Mouse (Mus musculus) inflammation-experienced regulatory T-cells, adult 6 months (primary cell): ENCODE measurements around the gene Cldnd1. TPM values are rescaled to one million over a fixed set of nuclear protein-coding genes. Genes with fewer than 3 reads are reported as not detected.
A peak's percentile ranks its signal among the peaks of the same experiment; 100 is the strongest.

Experiments
- ATAC-seq: one replicate; pipeline ENCODE4 v1.8.0; 2017
- polyA plus RNA-seq, 3 experiments: library from polyadenylated mRNA; unstranded; fragments of 100-300 nt; shearing (Covaris generic); gene quantifications; one replicate each; pipeline ENCODE4 v1.2.1; 2017

Gene Cldnd1
- polyA plus RNA-seq = 100 to 1,000 TPM; 231 to 337 (median 232) TPM

GRCm38 (mm10) chr16:58727477-58728131 lies at the start of gene Cldnd1:
Gene Cldnd1 (plus strand): TSS chr16:58727910.
- peak; percentile 99 for ATAC-seq

DNA sequence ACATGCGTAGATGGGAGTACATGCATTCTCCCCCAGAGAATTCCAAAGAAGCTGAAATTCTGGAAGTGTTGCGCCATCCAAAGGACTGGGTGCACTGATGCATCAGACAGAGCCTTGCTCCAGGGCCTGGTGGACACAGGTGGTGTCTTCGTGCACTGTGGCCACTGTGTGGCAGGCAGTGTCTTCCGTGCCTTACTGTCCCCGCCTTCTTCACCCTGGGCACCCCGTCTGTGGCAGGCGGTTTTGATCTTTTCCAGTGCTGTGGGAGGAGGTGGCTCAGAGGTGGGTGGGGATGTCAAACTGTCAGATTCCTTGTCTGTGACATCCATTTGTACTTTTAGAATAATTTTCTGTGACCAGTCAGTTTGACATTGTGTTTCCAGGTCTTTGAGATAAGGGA lies 49.0 kb upstream of the Cldnd1 start:
- peak; percentile 67 for ATAC-seq

GRCm38 (mm10) chr16:58682046-58682445 lies 45.7 kb upstream of the Cldnd1 start:
- ATAC-seq = no peak

- no peak for ATAC-seq
Observed at GRCm38 (mm10) chr16:58682870-58683269, 44.8 kb upstream of the Cldnd1 start.

DNA sequence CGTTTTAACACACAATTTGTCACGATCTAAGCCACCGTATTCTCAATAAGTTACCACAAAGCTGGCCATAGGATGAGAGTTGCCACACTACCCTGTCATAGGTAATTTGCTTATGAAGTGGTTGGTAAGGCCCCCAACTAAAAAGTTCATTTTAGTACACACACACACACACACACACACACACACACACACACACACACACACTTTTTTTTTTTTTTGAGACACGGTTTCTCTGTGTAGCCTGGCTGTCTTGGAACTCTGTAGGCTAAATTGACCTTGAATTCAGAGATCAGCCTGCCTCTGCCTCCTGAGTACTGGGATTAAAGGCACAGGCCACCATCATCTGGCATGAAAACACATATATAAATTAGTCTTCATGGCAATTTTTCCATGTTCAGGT lies 43.8 kb upstream of the Cldnd1 start:
- ATAC-seq = no peak

DNA sequence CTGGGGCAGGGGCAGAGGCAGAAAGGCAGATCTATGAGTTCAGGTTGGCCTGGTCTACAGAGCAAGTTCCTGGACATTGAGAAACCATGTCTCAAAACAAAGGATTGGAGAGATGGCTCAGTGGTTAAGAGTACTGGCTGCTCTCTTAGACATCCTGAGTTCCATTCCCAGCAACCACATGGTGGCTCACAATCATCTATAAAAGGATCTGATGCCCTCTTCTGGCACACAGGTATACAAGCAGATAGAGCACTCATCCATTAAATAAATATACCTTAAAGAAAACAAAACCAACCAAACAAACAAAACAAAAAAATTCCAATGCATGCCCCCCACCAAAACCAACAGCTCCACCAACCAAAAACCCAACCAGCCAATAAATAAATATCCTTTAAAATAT lies 43.2 kb upstream of the Cldnd1 start:
- peak; percentile 25 for ATAC-seq

GRCm38 (mm10) chr16:58685548-58686537 lies 41.9 kb upstream of the Cldnd1 start:
- peak; percentile 41 for ATAC-seq

DNA sequence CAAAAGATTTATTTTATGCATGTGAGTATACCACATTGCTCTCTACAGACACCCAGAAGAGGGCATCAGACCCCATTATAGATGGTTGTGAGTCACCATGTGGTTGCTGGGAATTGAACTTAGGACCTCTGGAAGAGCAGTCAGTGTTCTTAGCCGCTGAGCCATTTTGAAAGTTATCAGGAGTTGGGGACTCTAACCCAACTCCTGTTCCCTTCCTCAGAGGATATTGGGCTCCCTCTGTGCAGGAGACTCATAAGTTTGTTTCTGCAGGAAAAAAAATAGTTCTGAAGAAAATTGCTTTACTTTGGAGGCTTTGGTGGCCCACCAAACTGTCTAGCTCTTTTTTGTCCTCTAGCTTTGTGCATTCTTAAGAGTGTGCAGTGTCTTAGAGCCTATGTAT lies 39.2 kb upstream of the Cldnd1 start:
- ATAC-seq = no peak

- ATAC-seq = peak; percentile 33
Observed at GRCm38 (mm10) chr16:58689555-58690169, 38.0 kb upstream of the Cldnd1 start.

DNA sequence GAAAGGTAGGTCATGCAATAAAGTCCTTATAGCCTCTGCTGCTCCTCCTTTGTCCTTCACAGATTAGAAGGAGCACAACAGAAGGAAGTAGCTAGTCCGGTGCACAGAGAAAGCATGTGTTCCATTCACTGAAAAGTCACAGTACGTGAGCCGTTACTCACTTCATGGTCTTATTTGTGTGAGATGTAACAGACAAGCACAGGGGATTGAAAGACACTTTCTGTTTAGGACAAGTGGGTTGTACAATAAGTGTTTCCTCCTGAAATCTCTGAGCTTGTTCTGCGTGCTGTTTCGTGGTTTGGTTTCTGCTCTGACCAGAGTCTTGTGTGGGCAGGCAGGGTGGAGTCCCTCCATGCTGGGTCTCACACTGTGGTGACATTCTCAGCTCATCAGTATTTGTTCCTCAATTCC lies 37.4 kb upstream of the Cldnd1 start:
- peak; percentile 44 for ATAC-seq

GRCm38 (mm10) chr16:58694091-58694490 lies 33.6 kb upstream of the Cldnd1 start:
- peak; percentile 31 for ATAC-seq

DNA sequence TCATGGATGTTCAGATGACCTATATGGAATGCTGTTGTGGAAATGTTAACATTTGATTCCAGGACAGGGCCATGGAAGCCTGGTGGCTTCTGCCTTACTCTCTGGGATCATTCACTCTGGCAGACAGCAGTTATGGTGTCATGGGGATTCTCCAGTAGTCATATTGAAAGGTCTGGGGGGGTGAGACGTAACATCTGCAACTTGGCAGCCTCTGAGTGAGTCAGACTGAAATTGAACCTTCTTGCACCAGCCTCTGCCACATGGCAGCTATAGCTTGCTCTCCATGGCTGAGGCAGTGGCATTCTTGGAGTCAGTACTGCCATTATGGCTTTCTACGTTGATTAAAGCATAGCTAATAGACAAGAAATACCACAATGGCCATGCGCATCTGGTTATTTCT lies 30.9 kb upstream of the Cldnd1 start:
- ATAC-seq = peak; percentile 42

DNA sequence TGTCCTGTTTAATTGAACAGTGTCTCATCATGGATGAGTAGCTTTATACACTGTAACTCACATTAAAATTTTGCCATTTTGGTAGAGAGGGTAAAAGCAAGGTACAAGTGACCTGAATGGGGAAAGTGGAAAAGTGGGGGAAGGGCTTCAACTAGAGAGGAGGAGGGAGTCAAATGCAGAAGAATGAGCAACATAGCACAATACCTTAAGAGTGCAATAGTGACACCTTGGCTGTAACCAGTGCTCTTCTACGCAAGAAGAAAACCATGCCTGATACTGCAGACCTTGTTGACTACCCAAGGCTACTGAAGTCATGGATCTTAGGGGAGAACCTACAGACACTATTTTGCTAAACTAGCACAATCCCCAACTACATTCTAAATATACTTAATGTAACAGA lies 30.4 kb upstream of the Cldnd1 start:
- ATAC-seq = no peak

DNA sequence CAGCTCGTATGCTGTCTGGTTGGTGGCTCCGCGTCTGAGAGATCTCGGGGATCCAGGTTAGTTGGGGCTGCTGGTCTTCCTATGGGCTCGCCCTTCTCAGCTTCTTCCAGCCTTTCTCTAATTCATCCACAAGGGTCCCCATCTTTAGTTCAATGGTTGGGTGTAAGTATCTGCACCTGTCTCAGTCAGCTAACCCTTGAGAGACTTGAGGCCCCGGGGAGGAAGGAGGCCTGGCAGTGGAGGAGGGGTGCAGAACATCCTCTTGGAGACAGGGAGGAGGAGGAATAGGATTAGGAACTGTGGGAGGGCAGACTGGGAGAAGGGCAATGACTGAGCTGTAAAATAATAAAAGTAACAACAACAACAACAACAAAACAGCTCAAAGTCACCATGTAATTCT lies 27.5 kb upstream of the Cldnd1 start:
- no peak for ATAC-seq

DNA sequence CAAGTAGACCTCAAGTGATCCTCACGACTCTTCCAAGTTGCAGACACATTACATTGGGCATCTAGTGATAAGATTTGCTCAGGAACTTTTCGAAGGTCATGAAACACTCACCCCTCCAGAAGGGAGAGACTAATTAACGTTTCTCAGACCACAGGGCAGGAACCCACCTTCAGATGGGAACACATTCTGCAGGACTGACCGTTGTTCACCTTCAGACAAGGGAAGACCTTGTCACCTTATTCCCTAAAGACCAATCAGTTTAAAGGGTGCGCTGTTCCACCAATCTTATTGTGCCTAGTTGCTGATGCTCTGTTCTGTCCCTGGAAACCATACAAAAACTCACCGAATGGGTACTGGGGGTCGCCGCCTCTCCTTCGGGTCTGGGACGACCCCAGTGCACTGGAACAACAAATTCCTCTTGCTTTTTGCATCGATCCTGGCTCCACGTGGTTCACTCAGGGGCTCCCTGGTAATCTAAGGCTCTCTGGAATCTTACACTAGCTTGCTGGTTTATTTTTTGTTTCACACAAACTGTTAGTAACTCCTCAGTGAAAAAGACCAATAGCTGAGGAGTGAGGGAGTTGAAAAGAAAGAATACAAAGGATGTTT lies 26.8 kb upstream of the Cldnd1 start:
- no peak for ATAC-seq

GRCm38 (mm10) chr16:58701779-58702178 lies 25.9 kb upstream of the Cldnd1 start:
- peak; percentile 87 for ATAC-seq

- ATAC-seq = peak; percentile 29
Observed at GRCm38 (mm10) chr16:58702329-58702932, 25.3 kb upstream of the Cldnd1 start.

- peak; percentile 14 for ATAC-seq
Observed at GRCm38 (mm10) chr16:58703382-58704124, 24.2 kb upstream of the Cldnd1 start.

DNA sequence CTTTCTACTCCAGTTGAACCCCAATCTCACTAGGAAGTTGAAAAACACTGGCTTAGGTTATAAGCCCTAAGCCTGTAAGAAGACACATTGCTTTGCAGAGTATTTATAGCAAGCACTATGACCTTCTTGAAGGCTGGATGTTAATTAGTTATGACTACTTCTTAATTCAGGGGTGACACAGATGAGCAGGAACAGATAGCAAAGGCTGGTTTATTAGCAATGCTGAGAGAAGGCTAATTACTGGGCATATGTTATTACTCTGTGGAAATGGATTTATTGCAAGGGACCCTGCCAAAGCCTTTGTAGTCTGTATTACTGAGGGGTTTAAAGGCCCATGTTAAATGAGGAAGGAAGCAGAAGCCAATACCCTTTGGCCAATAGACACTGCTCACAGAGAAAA lies 22.7 kb upstream of the Cldnd1 start:
- ATAC-seq = no peak

DNA sequence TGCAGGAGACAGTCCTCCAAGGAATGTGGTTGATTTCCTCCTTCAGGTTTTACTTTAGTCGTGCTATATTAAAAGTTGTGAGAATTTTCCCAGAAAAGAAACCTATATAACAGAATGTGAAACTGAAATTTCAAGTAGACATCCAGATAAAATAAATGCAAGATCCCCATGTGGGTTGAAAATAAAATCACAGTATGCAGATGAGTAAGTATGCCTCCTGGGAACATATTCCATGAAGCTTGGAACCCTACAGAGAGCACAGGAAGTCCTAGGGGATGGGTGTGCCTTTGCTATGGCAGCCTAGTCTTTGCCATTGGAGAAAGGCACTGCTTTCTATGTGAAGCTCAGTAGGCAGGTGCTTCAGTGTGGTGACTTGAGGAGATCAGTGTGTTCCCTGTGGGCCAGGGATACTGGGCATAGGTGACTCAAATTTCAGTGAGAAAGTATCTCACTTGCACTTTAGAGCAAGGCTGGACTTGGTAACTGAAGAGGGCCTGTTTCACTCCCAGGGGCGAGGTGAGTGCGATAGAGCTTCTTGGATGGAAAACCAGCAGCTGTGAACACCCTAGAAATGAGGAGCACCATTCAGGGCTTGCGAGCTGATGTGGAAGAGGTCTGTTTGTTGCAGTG lies 20.3 kb upstream of the Cldnd1 start:
- no peak for ATAC-seq
